Mouse (Mus musculus) neutrophil, adult 59 days (primary cell): Measurements from ENCODE around the gene Gm3015. TPM values are rescaled to one million over a fixed set of nuclear protein-coding genes. Genes with fewer than 3 reads are reported as not detected.

Experiments used
- total RNA-seq, 2 experiments: library from RNA; stranded (reverse); gene quantifications; 1 replicate in 1 of 2; 2 replicates in 1 of 2; pipeline ENCODE4 v1.2.4; 2023

The Gm3015 gene
- total RNA-seq, result not detected

DNA sequence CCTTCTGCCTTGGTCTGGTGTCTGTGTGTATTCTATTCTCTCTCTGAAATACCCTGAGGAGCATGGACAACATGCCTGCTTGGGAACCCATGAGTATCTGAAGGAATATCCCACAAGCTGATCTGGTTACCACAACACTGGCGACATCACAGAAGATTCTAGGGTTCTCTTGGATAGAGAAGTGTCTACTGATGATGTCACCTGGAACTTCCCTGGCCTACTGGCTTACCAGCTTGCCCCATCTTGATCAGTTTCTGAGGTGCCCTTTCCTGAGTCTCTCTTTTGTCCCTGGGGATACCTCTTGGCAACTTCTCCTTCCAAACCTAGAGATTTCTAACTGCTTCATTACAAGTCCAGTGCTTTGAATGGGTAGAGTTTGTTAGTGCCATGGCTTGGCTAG, at the start of gene Gm3015:
Gm3015 (minus strand) TSS at position 101 of the 400 bp plus-strand sequence.

DNA sequence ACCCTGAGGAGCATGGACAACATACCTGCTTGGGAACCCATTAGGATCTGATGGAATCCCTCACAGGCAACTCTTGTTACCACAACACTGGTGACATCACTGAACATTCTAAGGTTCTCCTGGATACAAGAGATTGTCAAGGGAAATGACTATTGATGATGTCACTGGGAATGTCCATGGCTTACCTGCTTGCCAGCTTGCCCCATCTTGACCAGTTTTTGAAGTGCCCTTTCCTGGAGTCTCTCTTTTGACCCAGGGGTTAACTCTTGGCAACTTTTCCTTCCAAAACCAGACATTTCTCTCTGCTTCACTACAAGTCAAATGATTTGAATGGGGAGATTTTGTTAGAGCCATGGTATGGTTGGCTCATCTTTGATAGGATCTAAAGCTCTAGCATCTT, 29.3 kb upstream of the Gm3015 start, which contains the start of gene Gm10377:
Gm10377 (minus strand) TSS at position 101 of the 400 bp plus-strand sequence.

Other genes with a start within 250 kb of the Gm3015 start
- not detected for gene Gm8024, start 244.5 kb downstream of the Gm3015 start, total RNA-seq
- gene Gm17124, start 168.9 kb downstream of the Gm3015 start, total RNA-seq, result not detected
- not detected for gene Gm3633, start 126.9 kb downstream of the Gm3015 start, total RNA-seq
- not detected for gene Gm10378, start 112.9 kb downstream of the Gm3015 start, total RNA-seq
- gene Gm10377, start 29.2 kb upstream of the Gm3015 start, total RNA-seq, result not detected
- gene Gm21977, start 84.7 kb upstream of the Gm3015 start, total RNA-seq, result not detected
- not detected for gene Gm8082, start 224.8 kb upstream of the Gm3015 start, total RNA-seq
- not detected for gene Gm10376, start 246.8 kb upstream of the Gm3015 start, total RNA-seq